ENCODE assay signal across 27 mouse cellular contexts in the genomic region with DNA sequence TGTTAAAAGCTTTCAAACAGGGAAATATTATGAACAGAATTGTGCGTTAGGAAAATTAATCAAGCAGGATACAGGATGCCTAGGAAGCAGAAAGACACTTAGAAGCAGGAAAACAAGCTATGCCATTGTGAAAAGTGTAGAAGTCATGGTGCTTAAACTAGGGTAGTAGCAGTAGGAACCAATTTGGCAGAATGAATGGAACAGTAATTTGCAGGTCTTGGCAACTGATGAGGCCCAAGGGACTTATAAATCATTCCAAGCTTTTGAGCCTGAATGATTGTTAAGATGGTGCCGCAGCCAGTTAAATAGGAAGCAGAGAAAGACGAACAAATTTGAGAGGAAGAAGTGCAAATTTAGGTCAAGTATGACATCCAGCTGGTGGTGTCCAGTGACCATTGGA.
DNase-seq lines count a peak whose midpoint lies in the region; ATAC-seq lines count a peak whose summit lies in the region.
"Had no signal": no experiment of that assay in that cellular context is flagged by ENCODE, and none has a peak within 500 bp of the region (broad histone marks: within the 10 kb centered on the region; RNA-seq: fewer than 3 reads in every experiment).

No protein-coding gene starts in this region.

- no peak for ATAC-seq in forebrain, embryonic 14.5 days
- ATAC-seq in forebrain, embryonic 12.5 days (ENCODE audit: low FRiP score): no peak
- ATAC-seq in midbrain, embryonic 11.5 days (ENCODE audit: low FRiP score): no peak
- ATAC-seq in midbrain, embryonic 15.5 days (replicated peaks): no peak
- no peak for ATAC-seq in kidney, embryonic 14.5 days (ENCODE audit: low FRiP score, low TSS enrichment)
- ATAC-seq: forebrain, postnatal 0 days; liver, embryonic 12.5 days had no signal

- H3K9ac ChIP-seq in forebrain, embryonic 14.5 days (ENCODE audit: low read length): no peak overlapping the region
- H3K9ac ChIP-seq in forebrain, embryonic 12.5 days: no peak overlapping the region
- no peak overlapping the region for H3K9ac ChIP-seq in midbrain, embryonic 11.5 days (ENCODE audit: low read length)
- H3K9ac ChIP-seq in midbrain, embryonic 15.5 days: no peak overlapping the region
- H3K9ac ChIP-seq in kidney, embryonic 14.5 days (ENCODE audit: low read depth, low read length): no peak overlapping the region
- H3K9ac ChIP-seq: embryonic facial prominence, embryonic 15.5 days; forebrain, postnatal 0 days; heart, embryonic 15.5 days; limb, embryonic 12.5 days; liver, embryonic 12.5 days; midbrain, embryonic 12.5 days had no signal

- no peaks in the 10 kb centered on the region for H3K27me3 ChIP-seq in forebrain, embryonic 14.5 days (replicated peaks; ENCODE audit: control insufficient read depth, insufficient read depth, low read length)
- H3K27me3 ChIP-seq in forebrain, embryonic 12.5 days: no peaks in the 10 kb centered on the region
- no peaks in the 10 kb centered on the region for H3K27me3 ChIP-seq in midbrain, embryonic 11.5 days (ENCODE audit: control insufficient read depth, insufficient read depth, low read length)
- H3K27me3 ChIP-seq in midbrain, embryonic 15.5 days (replicated peaks): no peaks in the 10 kb centered on the region
- no peaks in the 10 kb centered on the region for H3K27me3 ChIP-seq in kidney, embryonic 14.5 days (ENCODE audit: control insufficient read depth, insufficient read depth, low read length)
- H3K27me3 ChIP-seq: CH12.LX; embryonic facial prominence, embryonic 15.5 days; heart, embryonic 15.5 days; limb, embryonic 12.5 days; liver, embryonic 12.5 days; midbrain, embryonic 12.5 days had no signal

- no peak overlapping the region for H3K4me2 ChIP-seq in forebrain, embryonic 14.5 days (ENCODE audit: low read length)
- no peak overlapping the region for H3K4me2 ChIP-seq in forebrain, embryonic 12.5 days
- H3K4me2 ChIP-seq in midbrain, embryonic 11.5 days: no peak overlapping the region
- H3K4me2 ChIP-seq in midbrain, embryonic 15.5 days: no peak overlapping the region
- no peak overlapping the region for H3K4me2 ChIP-seq in kidney, embryonic 14.5 days (replicated peaks; ENCODE audit: low read depth, low read length)
- H3K4me2 ChIP-seq: embryonic facial prominence, embryonic 15.5 days; heart, embryonic 15.5 days; limb, embryonic 12.5 days; liver, embryonic 12.5 days; midbrain, embryonic 12.5 days had no signal

- H3K9me3 ChIP-seq in forebrain, embryonic 14.5 days (replicated peaks; ENCODE audit: control insufficient read depth, low read length): no peaks in the 10 kb centered on the region
- H3K9me3 ChIP-seq in forebrain, embryonic 12.5 days: no peaks in the 10 kb centered on the region
- no peaks in the 10 kb centered on the region for H3K9me3 ChIP-seq in midbrain, embryonic 11.5 days (ENCODE audit: control insufficient read depth, low read length)
- H3K9me3 ChIP-seq in midbrain, embryonic 15.5 days: no peaks in the 10 kb centered on the region
- H3K9me3 ChIP-seq in kidney, embryonic 14.5 days (ENCODE audit: control insufficient read depth, low read length): no peaks in the 10 kb centered on the region
- H3K9me3 ChIP-seq: embryonic facial prominence, embryonic 15.5 days; G1E; heart, embryonic 15.5 days; limb, embryonic 12.5 days; liver, embryonic 12.5 days; midbrain, embryonic 12.5 days had no signal

- no peak overlapping the region for H3K4me3 ChIP-seq in forebrain, embryonic 14.5 days (ENCODE audit: low read depth, low read length)
- H3K4me3 ChIP-seq in forebrain, embryonic 12.5 days (replicated peaks): no peak overlapping the region
- no peak overlapping the region for H3K4me3 ChIP-seq in midbrain, embryonic 11.5 days (ENCODE audit: low read depth, low read length)
- no peak overlapping the region for H3K4me3 ChIP-seq in midbrain, embryonic 15.5 days
- H3K4me3 ChIP-seq in kidney, embryonic 14.5 days (ENCODE audit: low read length): no peak overlapping the region
- H3K4me3 ChIP-seq: embryonic facial prominence, embryonic 15.5 days; gastrocnemius, adult 2 months; heart, embryonic 15.5 days; layer of hippocampus, adult 2 months; limb, embryonic 12.5 days; liver, embryonic 12.5 days; midbrain, embryonic 12.5 days had no signal

- H3K36me3 ChIP-seq in forebrain, embryonic 14.5 days (ENCODE audit: control insufficient read depth, insufficient read depth, low read length): no peaks in the 10 kb centered on the region
- H3K36me3 ChIP-seq in forebrain, embryonic 12.5 days (replicated peaks): no peaks in the 10 kb centered on the region
- H3K36me3 ChIP-seq in midbrain, embryonic 11.5 days (ENCODE audit: control insufficient read depth, insufficient read depth, low read length): no peaks in the 10 kb centered on the region
- H3K36me3 ChIP-seq in midbrain, embryonic 15.5 days (replicated peaks): no peaks in the 10 kb centered on the region
- no peaks in the 10 kb centered on the region for H3K36me3 ChIP-seq in kidney, embryonic 14.5 days (ENCODE audit: control insufficient read depth, insufficient read depth, low read length)
- H3K36me3 ChIP-seq: embryonic facial prominence, embryonic 15.5 days; G1E; heart, embryonic 15.5 days; limb, embryonic 12.5 days; liver, embryonic 12.5 days; midbrain, embryonic 12.5 days had no signal

- DNase-seq in forebrain, embryonic 14.5 days (ENCODE audit: low spot score): peak; percentile 30
- DNase-seq in midbrain, embryonic 11.5 days (ENCODE audit: low spot score, missing footprints): peak; percentile 75
- peak; percentile 67 for DNase-seq in embryo, embryonic 10.5 days (ENCODE audit: low spot score)
- peak; percentile 66 for DNase-seq in hindlimb bud, embryonic 11.5 days (ENCODE audit: extremely low spot score, low read depth, low spot score)
- DNase-seq: adrenal gland, adult 2 months; B cell, adult 2 months; cerebellum, adult 9-10 months; forebrain, postnatal 0 days; gastrocnemius, adult 2 months; heart, postnatal 4 days; kidney, adult 8-10 months; kidney, postnatal 25 days; layer of hippocampus, postnatal 36 days; lung, adult 18-20 months; lung, postnatal 10 days; thymus, adult 18-20 months had no signal

- no peaks in the 10 kb centered on the region for H3K4me1 ChIP-seq in forebrain, embryonic 14.5 days (ENCODE audit: control insufficient read depth, insufficient read depth, low read length)
- H3K4me1 ChIP-seq in forebrain, embryonic 12.5 days: no peaks in the 10 kb centered on the region
- no peaks in the 10 kb centered on the region for H3K4me1 ChIP-seq in midbrain, embryonic 11.5 days (ENCODE audit: control insufficient read depth, insufficient read depth, low read length)
- H3K4me1 ChIP-seq in midbrain, embryonic 15.5 days: no peaks in the 10 kb centered on the region
- no peaks in the 10 kb centered on the region for H3K4me1 ChIP-seq in kidney, embryonic 14.5 days (ENCODE audit: control insufficient read depth, insufficient read depth, low read length)
- H3K4me1 ChIP-seq: embryonic facial prominence, embryonic 15.5 days; heart, embryonic 15.5 days; limb, embryonic 12.5 days; liver, embryonic 12.5 days; midbrain, embryonic 12.5 days had no signal

- no peak overlapping the region for H3K27ac ChIP-seq in forebrain, embryonic 14.5 days (ENCODE audit: low read depth, low read length)
- no peak overlapping the region for H3K27ac ChIP-seq in forebrain, embryonic 12.5 days
- no peak overlapping the region for H3K27ac ChIP-seq in midbrain, embryonic 11.5 days (ENCODE audit: low read depth, low read length)
- no peak overlapping the region for H3K27ac ChIP-seq in midbrain, embryonic 15.5 days
- H3K27ac ChIP-seq in kidney, embryonic 14.5 days (ENCODE audit: low read depth, low read length): no peak overlapping the region
- H3K27ac ChIP-seq: embryonic facial prominence, embryonic 15.5 days; gastrocnemius, adult 2 months; heart, embryonic 15.5 days; layer of hippocampus, adult 2 months; limb, embryonic 12.5 days; liver, embryonic 12.5 days; midbrain, embryonic 12.5 days had no signal

- 65% methylated on average over 3 of the region's 3 CpGs for WGBS in forebrain, embryonic 14.5 days
- WGBS in forebrain, embryonic 12.5 days: 76% methylated on average over 3 of the region's 3 CpGs
- WGBS in midbrain, embryonic 11.5 days: 90% methylated on average over 3 of the region's 3 CpGs
- WGBS in midbrain, embryonic 15.5 days: 65% methylated on average over 3 of the region's 3 CpGs
- WGBS in kidney, embryonic 14.5 days: 57% methylated on average over 3 of the region's 3 CpGs
